In genomic region chr13:120320721-120321120, GRCm38 (mm10) we compare ENCODE assay signal across 19 mouse cellular contexts. TPM values are rescaled to one million over a fixed set of nuclear protein-coding genes. Genes with fewer than 3 reads are reported as not detected.
DNase-seq lines count a peak whose midpoint lies in the region; ATAC-seq and TF ChIP-seq lines count a peak whose summit lies in the region.
"Had no signal": no experiment of that assay in that cellular context is flagged by ENCODE, and none has a peak within 500 bp of the region (broad histone marks: within the 10 kb centered on the region; RNA-seq: fewer than 3 reads in every experiment).

No protein-coding gene starts in this region.

- no peak overlapping the region for H3K4me3 ChIP-seq in kidney, postnatal 0 days (replicated peaks; ENCODE audit: low read depth, low read length)
- H3K4me3 ChIP-seq in kidney, embryonic 16.5 days (ENCODE audit: low read length), result no peak overlapping the region
- H3K4me3 ChIP-seq: kidney, embryonic 15.5 days; liver, embryonic 13.5 days; neural tube, embryonic 15.5 days had no signal

- WGBS in kidney, postnatal 0 days, result 86% methylated on average over 1 of the region's 1 CpGs
- WGBS in kidney, embryonic 16.5 days, result 92% methylated on average over 1 of the region's 1 CpGs

- no peaks in the 10 kb centered on the region for H3K27me3 ChIP-seq in kidney, postnatal 0 days (ENCODE audit: insufficient read depth, low read length)
- no peaks in the 10 kb centered on the region for H3K27me3 ChIP-seq in kidney, embryonic 16.5 days (ENCODE audit: insufficient read depth, low read length)
- H3K27me3 ChIP-seq: kidney, embryonic 15.5 days; liver, embryonic 13.5 days; neural tube, embryonic 15.5 days had no signal

- H3K27ac ChIP-seq in kidney, postnatal 0 days, result no peak overlapping the region
- H3K27ac ChIP-seq in kidney, embryonic 16.5 days (ENCODE audit: low read length), result no peak overlapping the region
- H3K27ac ChIP-seq: hindbrain, postnatal 0 days; kidney, embryonic 15.5 days; liver, embryonic 13.5 days; macrophage; neural tube, embryonic 15.5 days had no signal

- no peaks in the 10 kb centered on the region for H3K36me3 ChIP-seq in kidney, postnatal 0 days (ENCODE audit: insufficient read depth, low read length)
- no peaks in the 10 kb centered on the region for H3K36me3 ChIP-seq in kidney, embryonic 16.5 days (ENCODE audit: insufficient read depth, low read length)
- H3K36me3 ChIP-seq: kidney, embryonic 15.5 days; liver, embryonic 13.5 days; neural tube, embryonic 15.5 days had no signal

- no peak overlapping the region for H3K4me2 ChIP-seq in kidney, postnatal 0 days (ENCODE audit: low read length)
- H3K4me2 ChIP-seq in kidney, embryonic 16.5 days (replicated peaks; ENCODE audit: low read depth, low read length), result no peak overlapping the region
- H3K4me2 ChIP-seq: kidney, embryonic 15.5 days; liver, embryonic 13.5 days; neural tube, embryonic 15.5 days had no signal

- TF ChIP-seq CTCF in kidney, postnatal 0 days (IDR thresholded peaks at IDR 0.05; ENCODE audit: low read depth), result no peak

- no peaks in the 10 kb centered on the region for H3K9me3 ChIP-seq in kidney, postnatal 0 days (replicated peaks; ENCODE audit: low read length)
- no peaks in the 10 kb centered on the region for H3K9me3 ChIP-seq in kidney, embryonic 16.5 days (ENCODE audit: low read length)
- H3K9me3 ChIP-seq: kidney, embryonic 15.5 days; liver, embryonic 13.5 days; neural tube, embryonic 15.5 days had no signal

- H3K9ac ChIP-seq in kidney, postnatal 0 days (ENCODE audit: low read depth, low read length), result no peak overlapping the region
- no peak overlapping the region for H3K9ac ChIP-seq in kidney, embryonic 16.5 days (replicated peaks; ENCODE audit: low read length)
- H3K9ac ChIP-seq: kidney, embryonic 15.5 days; liver, embryonic 13.5 days; neural tube, embryonic 15.5 days had no signal

- 0 out of 2 replicates have a peak, but pooled peaks have one; percentile 40 for ATAC-seq in kidney, postnatal 0 days (replicated peaks; ENCODE audit: low FRiP score, low read depth)
- no peak for ATAC-seq in kidney, embryonic 16.5 days (ENCODE audit: low FRiP score, low TSS enrichment)
- ATAC-seq in CD4-positive, CD25-positive, alpha-beta regulatory T cell, adult 4 months, result peak; percentile 61
- ATAC-seq: hindbrain, postnatal 0 days had no signal

- peak; percentile 10 for DNase-seq in kidney, postnatal 0 days (ENCODE audit: low spot score)
- DNase-seq in R1 (ENCODE audit: low read depth, low spot score), result peak; percentile 28
- peak; percentile 28 for DNase-seq in mesoderm, embryonic 11.5 days (ENCODE audit: low read depth, low spot score)
- DNase-seq in gastrocnemius, adult 8-10 months (ENCODE audit: low spot score in 2 of 2), result no peak
- DNase-seq in testis, postnatal 10 days (ENCODE audit: low spot score), result no peak
- DNase-seq: heart, adult 18-20 months; layer of hippocampus, adult 9-11 months; liver, embryonic 13.5 days; thymus, adult 2 months had no signal

- no peaks in the 10 kb centered on the region for H3K4me1 ChIP-seq in kidney, postnatal 0 days (replicated peaks; ENCODE audit: insufficient read depth, low read length)
- H3K4me1 ChIP-seq in kidney, embryonic 16.5 days (ENCODE audit: insufficient read depth, low read length), result no peaks in the 10 kb centered on the region
- H3K4me1 ChIP-seq: kidney, embryonic 15.5 days; liver, embryonic 13.5 days; neural tube, embryonic 15.5 days had no signal

RNA-seq across cellular contexts. Expression of gene Tcstv3, which starts 4.0 kb away (rescaled TPM):
- not detected in 2 replicates for polyA plus RNA-seq in kidney, postnatal 0 days (2015; fragmentation: Nextera tagmentation; extraction: Ambion mirVana)
- not detected in 2 replicates for polyA plus RNA-seq in kidney, embryonic 16.5 days (2015; fragmentation: Nextera tagmentation; extraction: Ambion mirVana)
- not detected for polyA plus RNA-seq in CD4-positive, CD25-positive, alpha-beta regulatory T cell, adult 4 months (2017; shearing (Covaris generic))
- total RNA-seq in gastrocnemius, adult 8-10 months (2022), result not detected
- total RNA-seq: adrenal gland, postnatal 4 days; heart, adult 18-20 months; hindbrain, postnatal 0 days; left cerebral cortex, postnatal 25 days had no signal
- polyA plus RNA-seq: frontal cortex, adult 2 months; heart, embryonic 16.5 days; hindbrain, postnatal 0 days; kidney, embryonic 15.5 days; liver, embryonic 13.5 days; macrophage; neural tube, embryonic 15.5 days; thymus, adult 2 months had no signal

RNA-seq across cellular contexts. Expression of gene BC147527, which starts 20.5 kb away (rescaled TPM):
- 0.34 and 0.41 TPM in 2 replicates for polyA plus RNA-seq in kidney, postnatal 0 days (2015; fragmentation: Nextera tagmentation; extraction: Ambion mirVana)
- polyA plus RNA-seq in kidney, embryonic 16.5 days (2015; fragmentation: Nextera tagmentation; extraction: Ambion mirVana), result 0.53 TPM in 1 of 2 replicates, not detected in the other
- polyA plus RNA-seq in CD4-positive, CD25-positive, alpha-beta regulatory T cell, adult 4 months (2017; shearing (Covaris generic)), result 10 to 100 TPM; 77.1 to 89.5 TPM
- total RNA-seq in gastrocnemius, adult 8-10 months (2022), result not detected
- total RNA-seq: adrenal gland, postnatal 4 days; heart, adult 18-20 months; hindbrain, postnatal 0 days; left cerebral cortex, postnatal 25 days had no signal

RNA-seq across cellular contexts. Expression of gene AF067061, which starts 57.8 kb away (rescaled TPM):
- not detected in 2 replicates for polyA plus RNA-seq in kidney, postnatal 0 days (2015; fragmentation: Nextera tagmentation; extraction: Ambion mirVana)
- polyA plus RNA-seq in kidney, embryonic 16.5 days (2015; fragmentation: Nextera tagmentation; extraction: Ambion mirVana), result not detected in 2 replicates
- not detected for polyA plus RNA-seq in CD4-positive, CD25-positive, alpha-beta regulatory T cell, adult 4 months (2017; shearing (Covaris generic))
- total RNA-seq in gastrocnemius, adult 8-10 months (2022), result not detected
- total RNA-seq: adrenal gland, postnatal 4 days; heart, adult 18-20 months; hindbrain, postnatal 0 days; left cerebral cortex, postnatal 25 days had no signal
- polyA plus RNA-seq: frontal cortex, adult 2 months; heart, embryonic 16.5 days; hindbrain, postnatal 0 days; kidney, embryonic 15.5 days; liver, embryonic 13.5 days; macrophage; neural tube, embryonic 15.5 days had no signal

Comparison
In these comparisons a context has a peak if more than half of its experiments do, and no peak if none do; other contexts are left out.
1. DNase-seq: peak in kidney, postnatal 0 days (single experiment), R1 (single experiment) and mesoderm, embryonic 11.5 days (single experiment); none in gastrocnemius, adult 8-10 months (0 of 2) and testis, postnatal 10 days (single experiment).
2. RNA of gene BC147527, which starts 20.5 kb away (polyA plus RNA-seq): 77.1 to 89.5 TPM in CD4-positive, CD25-positive, alpha-beta regulatory T cell, adult 4 months; 0.34 to 0.41 TPM in kidney, postnatal 0 days and 0.53 TPM in kidney, embryonic 16.5 days; every median in the first group is over 10 times any median in the second.